Mouse (Mus musculus) forelimb bud, embryonic 11.5 days (tissue): ENCODE measurements at regions not wholly inside any gene's neighbourhood (a gene's known extent, or its start where the extent isn't known, plus 50 kb on each side); places are given as distances from the start of the nearest gene placed in this dataset.
"Not testable (repeated sequence)": the region's sequence is repeated elsewhere in the genome, so short reads cannot be mapped to it uniquely, and the experiment has no call there.

Experiments
- DNase-seq: peaks from one replicate; pipeline ENCODE4 v3.0.0-alpha.2; 2012; ENCODE audit warnings: low read depth, low spot score

GRCm38 (mm10) chr2:84042793-84043192 is 52.4 kb downstream of the Gm13691 start:
- DNase-seq, result no peak

- DNase-seq, result no peak
Measured at GRCm38 (mm10) chr2:84048398-84049140, 58.2 kb downstream of the Gm13691 start.

GRCm38 (mm10) chr2:84051883-84052331 is 61.6 kb downstream of the Gm13691 start:
- DNase-seq, result no peak

GRCm38 (mm10) chr2:84059246-84059645 is 68.9 kb downstream of the Gm13691 start:
- no peak for DNase-seq

- no peak for DNase-seq
Measured at GRCm38 (mm10) chr2:84061221-84061620, 70.9 kb downstream of the Gm13691 start.

- DNase-seq, result no peak
Measured at GRCm38 (mm10) chr2:84064371-84064770, 74.0 kb downstream of the Gm13691 start.

GRCm38 (mm10) chr2:84065061-84065460 is 74.7 kb downstream of the Gm13691 start:
- no peak for DNase-seq

GRCm38 (mm10) chr2:84065749-84066148 is 75.4 kb downstream of the Gm13691 start:
- DNase-seq, result no peak

- no peak for DNase-seq
Measured at GRCm38 (mm10) chr2:84066151-84066693, 75.9 kb downstream of the Gm13691 start.

GRCm38 (mm10) chr2:84066785-84067526 is 76.6 kb downstream of the Gm13691 start:
- DNase-seq, result no peak

- no peak for DNase-seq
Measured at GRCm38 (mm10) chr2:84068617-84069016, 78.3 kb downstream of the Gm13691 start.

GRCm38 (mm10) chr2:84069411-84069810 is 79.1 kb downstream of the Gm13691 start:
- DNase-seq, result not testable (repeated sequence)

- DNase-seq, result no peak
Measured at GRCm38 (mm10) chr2:84072881-84073583, 82.7 kb downstream of the Gm13691 start.

GRCm38 (mm10) chr2:84075944-84076343 is 85.6 kb downstream of the Gm13691 start:
- DNase-seq, result no peak

- DNase-seq, result no peak
Measured at GRCm38 (mm10) chr2:84079284-84079683, 88.9 kb downstream of the Gm13691 start.

GRCm38 (mm10) chr2:84080228-84080627 is 89.9 kb downstream of the Gm13691 start:
- no peak for DNase-seq

GRCm38 (mm10) chr2:84094751-84095150 is 104.4 kb downstream of the Gm13691 start:
- no peak for DNase-seq

GRCm38 (mm10) chr2:84098746-84099145 is 108.4 kb downstream of the Gm13691 start:
- DNase-seq, result no peak

GRCm38 (mm10) chr2:84113562-84113961 is 123.2 kb downstream of the Gm13691 start:
- DNase-seq, result no peak

- no peak for DNase-seq
Measured at GRCm38 (mm10) chr2:84119839-84120238, 129.5 kb downstream of the Gm13691 start.

- no peak for DNase-seq
Measured at GRCm38 (mm10) chr2:84127586-84127985, 137.2 kb downstream of the Gm13691 start.

- DNase-seq, result no peak
Measured at GRCm38 (mm10) chr2:84161742-84162141, 171.4 kb downstream of the Gm13691 start.
